Mouse (Mus musculus): ENCODE data around the gene Slc17a7.

DNA sequence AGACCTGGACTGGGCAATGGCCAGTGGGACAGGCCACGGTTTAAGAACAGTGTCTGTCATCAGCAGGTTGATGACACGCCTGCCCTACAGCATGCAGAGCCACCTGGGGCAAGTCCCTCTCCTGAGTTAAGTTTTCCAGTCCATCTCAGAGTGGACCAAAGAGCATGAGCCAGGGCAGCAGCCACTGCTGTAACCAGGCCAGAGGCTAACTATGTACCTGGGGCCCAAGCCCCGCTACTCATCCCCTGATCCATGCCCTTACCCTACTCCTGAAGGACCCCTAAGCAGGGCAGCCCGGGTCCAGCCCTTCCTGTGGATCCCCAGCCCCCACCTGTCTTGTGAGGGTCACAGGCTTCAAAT is 32.4 kb downstream of the Slc17a7 start:
- no peak for TF ChIP-seq EP300 (IDR thresholded peaks at IDR 0.05)
- TF ChIP-seq CTCF (IDR thresholded peaks at IDR 0.05) = no peak
